ENCODE assay signal across 8 mouse cellular contexts in genomic region chr11:69966006-69966859, GRCm38 (mm10). TPM values are rescaled to one million over a fixed set of nuclear protein-coding genes. Genes with fewer than 3 reads are reported as not detected.
A peak's percentile ranks its signal among the peaks of the same experiment; 100 is the strongest.
DNase-seq lines count a peak whose midpoint lies in the region; ATAC-seq and TF ChIP-seq lines count a peak whose summit lies in the region.

No protein-coding gene starts in this region.

- no peaks in the 10 kb centered on the region for H3K9me3 ChIP-seq in forebrain, embryonic 14.5 days (replicated peaks; ENCODE audit: control insufficient read depth, low read length)
- no peaks in the 10 kb centered on the region for H3K9me3 ChIP-seq in lung, embryonic 16.5 days (ENCODE audit: control insufficient read depth, low read length)

- 0 out of 2 replicates have a peak, but pooled peaks have one; percentile 7 for TF ChIP-seq POLR2A in small intestine, adult 2 months (IDR thresholded peaks at IDR 0.05; ENCODE audit: low read depth, low read length)

- H3K36me3 ChIP-seq in forebrain, embryonic 14.5 days (ENCODE audit: control insufficient read depth, insufficient read depth, low read length): peaks cover 28% of the 10 kb centered on the region
- H3K36me3 ChIP-seq in lung, embryonic 16.5 days (ENCODE audit: control insufficient read depth, insufficient read depth, low read length): peaks cover 21% of the 10 kb centered on the region
- H3K36me3 ChIP-seq in small intestine, adult 2 months (ENCODE audit: control insufficient read depth, insufficient read depth, low read length): peaks cover 29% of the 10 kb centered on the region

- H3K4me3 ChIP-seq in layer of hippocampus, adult 2 months: peak overlapping the region; percentile 7; the same call in 1 of the 2 replicates
- H3K4me3 ChIP-seq in forebrain, embryonic 14.5 days (ENCODE audit: low read depth, low read length): peak overlapping the region; percentile 20
- peak overlapping the region; percentile 60 for H3K4me3 ChIP-seq in lung, embryonic 16.5 days (ENCODE audit: low read length)
- peak overlapping the region; percentile 78 for H3K4me3 ChIP-seq in small intestine, adult 2 months (ENCODE audit: low read depth, low read length)

- no peak overlapping the region for H3K27ac ChIP-seq in layer of hippocampus, adult 2 months
- H3K27ac ChIP-seq in forebrain, embryonic 14.5 days (ENCODE audit: low read depth, low read length): no peak overlapping the region
- H3K27ac ChIP-seq in lung, embryonic 16.5 days (ENCODE audit: low read length): peak overlapping the region; percentile 86
- H3K27ac ChIP-seq in small intestine, adult 2 months (ENCODE audit: insufficient read depth, low read depth, low read length): peak overlapping the region; percentile 99

- no peak for ATAC-seq in forebrain, embryonic 14.5 days
- ATAC-seq in lung, embryonic 16.5 days (ENCODE audit: low read depth): peak; percentile 66

- peaks cover 48% of the 10 kb centered on the region for H3K27me3 ChIP-seq in forebrain, embryonic 14.5 days (replicated peaks; ENCODE audit: control insufficient read depth, insufficient read depth, low read length)
- peaks cover 37% of the 10 kb centered on the region for H3K27me3 ChIP-seq in lung, embryonic 16.5 days (ENCODE audit: control insufficient read depth, insufficient read depth, low read depth, low read length)
- H3K27me3 ChIP-seq in small intestine, adult 2 months (ENCODE audit: control insufficient read depth, insufficient read depth, low read length): no peaks in the 10 kb centered on the region

- 1% methylated on average over 59 of the region's 59 CpGs for WGBS in forebrain, embryonic 14.5 days
- WGBS in lung, embryonic 16.5 days: under 1% methylated on average over 59 of the region's 59 CpGs
- 2% methylated on average over 59 of the region's 59 CpGs for WGBS in small intestine, adult 2 months

- no peaks in the 10 kb centered on the region for H3K4me1 ChIP-seq in forebrain, embryonic 14.5 days (ENCODE audit: control insufficient read depth, insufficient read depth, low read length)
- H3K4me1 ChIP-seq in lung, embryonic 16.5 days (replicated peaks; ENCODE audit: control insufficient read depth, insufficient read depth, low read length): peaks cover 8% of the 10 kb centered on the region
- peaks cover 21% of the 10 kb centered on the region; the same call in 1 of the 2 replicates for H3K4me1 ChIP-seq in small intestine, adult 2 months (ENCODE audit: control insufficient read depth, insufficient read depth, insufficient read length, low read length)

- DNase-seq in layer of hippocampus, adult 2 months (ENCODE audit: low spot score in 2 of 2): no peak
- no peak for DNase-seq in layer of hippocampus, adult 11-12 months (ENCODE audit: low spot score)
- no peak for DNase-seq in forebrain, embryonic 14.5 days (ENCODE audit: low spot score)
- DNase-seq in kidney, adult 18-20 months: peak; percentile 60
- no peak for DNase-seq in frontal cortex, postnatal 36 days (ENCODE audit: low spot score in 2 of 2)
- DNase-seq in thymus, adult 18-20 months: no peak

- peak overlapping the region; percentile 33; the same call in 1 of the 2 replicates for H3K4me2 ChIP-seq in forebrain, embryonic 14.5 days (ENCODE audit: low read length)
- H3K4me2 ChIP-seq in lung, embryonic 16.5 days (ENCODE audit: low read depth, low read length): peak overlapping the region; percentile 60

- TF ChIP-seq CTCF in layer of hippocampus, adult 2 months (conservative IDR thresholded peaks at IDR 0.05): no peak
- no peak for TF ChIP-seq CTCF in small intestine, adult 2 months (IDR thresholded peaks at IDR 0.05; ENCODE audit: extremely low read depth, insufficient read length, insufficient replicate concordance, low read depth, low read length)

- H3K9ac ChIP-seq in forebrain, embryonic 14.5 days (ENCODE audit: low read length): peak overlapping the region; percentile 50; the same call in 1 of the 2 replicates
- H3K9ac ChIP-seq in lung, embryonic 16.5 days (ENCODE audit: low read length): peak overlapping the region; percentile 73

RNA-seq across cellular contexts. Expression of gene Cldn7, which starts 1.7 kb away (rescaled TPM):
- total RNA-seq in layer of hippocampus, adult 2 months (2021): not detected
- not detected in 2 replicates for polyA plus RNA-seq in forebrain, embryonic 14.5 days (2014; fragmentation: Nextera tagmentation; extraction: Ambion mirVana)
- polyA plus RNA-seq in lung, embryonic 16.5 days (2015; fragmentation: Nextera tagmentation; extraction: Ambion mirVana): 172 and 202 TPM in 2 replicates
- polyA plus RNA-seq in small intestine, adult 2 months (2012; rRNA removed): 521 and 1,844 TPM in 2 replicates

RNA-seq across cellular contexts. Expression of gene Ctdnep1, which starts 14.7 kb away (rescaled TPM):
- 100 to 1,000 TPM; 106 to 114 TPM for total RNA-seq in layer of hippocampus, adult 2 months (2021)
- 24.0 and 26.1 TPM in 2 replicates for polyA plus RNA-seq in forebrain, embryonic 14.5 days (2014; fragmentation: Nextera tagmentation; extraction: Ambion mirVana)
- polyA plus RNA-seq in lung, embryonic 16.5 days (2015; fragmentation: Nextera tagmentation; extraction: Ambion mirVana): 20.6 and 23.0 TPM in 2 replicates
- 59.7 and 116 TPM in 2 replicates for polyA plus RNA-seq in small intestine, adult 2 months (2012; rRNA removed)

RNA-seq across cellular contexts. Expression of gene Elp5, which starts 16.1 kb away (rescaled TPM):
- total RNA-seq in layer of hippocampus, adult 2 months (2021): 10 to 100 TPM; 72.8 to 72.9 TPM
- polyA plus RNA-seq in forebrain, embryonic 14.5 days (2014; fragmentation: Nextera tagmentation; extraction: Ambion mirVana): 189 and 203 TPM in 2 replicates
- polyA plus RNA-seq in lung, embryonic 16.5 days (2015; fragmentation: Nextera tagmentation; extraction: Ambion mirVana): 98.4 and 99.2 TPM in 2 replicates
- 24.4 and 37.8 TPM in 2 replicates for polyA plus RNA-seq in small intestine, adult 2 months (2012; rRNA removed)

RNA-seq across cellular contexts. Expression of gene Slc2a4, which starts 18.2 kb away (rescaled TPM):
- total RNA-seq in layer of hippocampus, adult 2 months (2021): 1 to 10 TPM; 1.8 to 2.2 TPM
- 5.5 and 6.7 TPM in 2 replicates for polyA plus RNA-seq in forebrain, embryonic 14.5 days (2014; fragmentation: Nextera tagmentation; extraction: Ambion mirVana)
- 17.1 and 17.2 TPM in 2 replicates for polyA plus RNA-seq in lung, embryonic 16.5 days (2015; fragmentation: Nextera tagmentation; extraction: Ambion mirVana)
- polyA plus RNA-seq in small intestine, adult 2 months (2012; rRNA removed): 11.2 and 12.9 TPM in 2 replicates

RNA-seq across cellular contexts. Expression of gene Gabarap, which starts 24.7 kb away (rescaled TPM):
- total RNA-seq in layer of hippocampus, adult 2 months (2021): 100 to 1,000 TPM; 216 to 229 TPM
- 701 and 779 TPM in 2 replicates for polyA plus RNA-seq in forebrain, embryonic 14.5 days (2014; fragmentation: Nextera tagmentation; extraction: Ambion mirVana)
- 515 and 536 TPM in 2 replicates for polyA plus RNA-seq in lung, embryonic 16.5 days (2015; fragmentation: Nextera tagmentation; extraction: Ambion mirVana)
- polyA plus RNA-seq in small intestine, adult 2 months (2012; rRNA removed): 211 and 564 TPM in 2 replicates

Comparison
In these comparisons a context has a peak if more than half of its experiments do, and no peak if none do; other contexts are left out.
1. H3K27ac ChIP-seq: peak in lung, embryonic 16.5 days (single experiment) and small intestine, adult 2 months (single experiment); none in layer of hippocampus, adult 2 months (single experiment) and forebrain, embryonic 14.5 days (single experiment).
2. H3K4me3 ChIP-seq: peak in every context shown above with its lines; median percentile 78 in small intestine, adult 2 months; 60 in lung, embryonic 16.5 days; 20 in forebrain, embryonic 14.5 days; 7 in layer of hippocampus, adult 2 months.
3. RNA of gene Cldn7, which starts 1.7 kb away (polyA plus RNA-seq): 521 to 1,844 TPM in small intestine, adult 2 months and 172 to 202 TPM in lung, embryonic 16.5 days; not detected in forebrain, embryonic 14.5 days; every median in the first group is over 100 times any median in the second.